Comparison of ENCODE assay signal across 16 mouse cellular contexts in genomic region chr7:129677141-129677540, GRCm38 (mm10).
"Had no signal": no experiment of that assay in that cellular context is flagged by ENCODE, and none has a peak within 500 bp of the region (broad histone marks: within the 10 kb centered on the region; RNA-seq: fewer than 3 reads in every experiment).

No protein-coding gene starts in this region.

- DNase-seq: liver, postnatal 0 days; lung, adult 2 months; lung, postnatal 14 days; lung, postnatal 36 days; right cerebral cortex, postnatal 14 days; thymus, adult 18-20 months; thymus, postnatal 14 days; thymus, postnatal 36 days had no signal

- H3K9me3 ChIP-seq: liver, embryonic 15.5 days; lung, embryonic 15.5 days; midbrain, embryonic 12.5 days; midbrain, embryonic 15.5 days; neural tube, embryonic 12.5 days had no signal

- H3K4me3 ChIP-seq: liver, embryonic 15.5 days; lung, embryonic 15.5 days; megakaryocyte, embryonic 14.5 days; midbrain, embryonic 12.5 days; midbrain, embryonic 15.5 days; neural tube, embryonic 12.5 days had no signal

- H3K27me3 ChIP-seq: liver, embryonic 15.5 days; lung, embryonic 15.5 days had no signal

- H3K4me1 ChIP-seq: liver, embryonic 15.5 days; megakaryocyte, embryonic 14.5 days; midbrain, embryonic 15.5 days had no signal

- ATAC-seq: liver, postnatal 0 days; lung, postnatal 0 days; midbrain, embryonic 15.5 days had no signal

- H3K27ac ChIP-seq: liver, embryonic 15.5 days; lung, embryonic 15.5 days; macrophage; midbrain, embryonic 12.5 days; midbrain, embryonic 15.5 days; neural tube, embryonic 12.5 days had no signal

- H3K4me2 ChIP-seq: liver, embryonic 15.5 days; lung, embryonic 15.5 days; midbrain, embryonic 12.5 days; midbrain, embryonic 15.5 days; neural tube, embryonic 12.5 days had no signal

- H3K9ac ChIP-seq: liver, embryonic 15.5 days; liver, postnatal 0 days; lung, embryonic 15.5 days; midbrain, embryonic 12.5 days; midbrain, embryonic 15.5 days; neural tube, embryonic 12.5 days had no signal

- H3K36me3 ChIP-seq: liver, embryonic 15.5 days; lung, embryonic 15.5 days; midbrain, embryonic 12.5 days; midbrain, embryonic 15.5 days; neural tube, embryonic 12.5 days had no signal
